Mouse (Mus musculus): ENCODE data around the gene AU018091. TPM values are rescaled to one million over a fixed set of nuclear protein-coding genes. Genes with fewer than 3 reads are reported as not detected.
"Not testable (repeated sequence)": the region's sequence is repeated elsewhere in the genome, so short reads cannot be mapped to it uniquely, and the experiment has no call there.

The AU018091 gene
- total RNA-seq, 4 experiments from 2014 or later = not detected

GRCm38 (mm10) chr7:3164991-3165390 lies 4.0 kb downstream of the AU018091 start:
- DNase-seq = no peak

GRCm38 (mm10) chr7:3164381-3164780 lies 4.6 kb downstream of the AU018091 start:
- no peak for DNase-seq

- DNase-seq = no peak
Observed at GRCm38 (mm10) chr7:3150376-3150775, 18.6 kb downstream of the AU018091 start.

GRCm38 (mm10) chr7:3146072-3146471 lies 22.9 kb downstream of the AU018091 start:
- no peak for DNase-seq

- no peak for DNase-seq
Observed at GRCm38 (mm10) chr7:3143329-3143728, 25.7 kb downstream of the AU018091 start.

- DNase-seq = no peak
Observed at GRCm38 (mm10) chr7:3135606-3136005, 33.4 kb downstream of the AU018091 start.

GRCm38 (mm10) chr7:3134654-3135053 lies 34.3 kb downstream of the AU018091 start:
- no peak for DNase-seq

- DNase-seq = no peak
Observed at GRCm38 (mm10) chr7:3130342-3130741, 38.7 kb downstream of the AU018091 start.

GRCm38 (mm10) chr7:3128564-3128963 lies 40.4 kb downstream of the AU018091 start:
- not testable (repeated sequence) for DNase-seq

- not testable (repeated sequence) for DNase-seq
Observed at GRCm38 (mm10) chr7:3111193-3111592, 57.8 kb downstream of the AU018091 start.

- not testable (repeated sequence) for DNase-seq
Observed at GRCm38 (mm10) chr7:3106516-3107077, 62.4 kb downstream of the AU018091 start.

Small RNA genes lying within 50 kb of the gene (microRNA-seq; reads per million reads assigned to microRNA genes)
- gene Mir290a = 0 reads per million in 2 experiments
- 0 reads per million in 2 experiments for gene Mir290b
- 3.5 to 4.9 reads per million in 2 experiments for gene Mir291a
- gene Mir292 = 0 reads per million in 2 experiments
- gene Mir292b = 0 reads per million in 2 experiments

Other genes with a start within 250 kb of the AU018091 start
- under 1 TPM in 1 of 4 experiments, not detected in 3; 0.11 TPM for gene Nlrp12, start 80.5 kb upstream of the AU018091 start, total RNA-seq (2022)
- 10 to 100 TPM; 58.4 to 87.4 (median 71.8) TPM for gene Myadm, start 119.9 kb upstream of the AU018091 start, total RNA-seq (2022)
- 1 to 10 TPM in 3 of 4 experiments, under 1 TPM in 1; 0.63 to 1.9 (median 1.6) TPM for gene Prkcg, start 120.0 kb upstream of the AU018091 start, total RNA-seq (2022)
- gene Cacng7, start 163.8 kb upstream of the AU018091 start, total RNA-seq (2022) = 10 to 100 TPM in 2 of 4 experiments, 1 to 10 TPM in 2; 9.1 to 25.6 (median 14.2) TPM
- gene Cacng8, start 221.5 kb upstream of the AU018091 start, total RNA-seq (2022) = 10 to 100 TPM in 2 of 4 experiments, 1 to 10 TPM in 2; 4.4 to 12.2 (median 7.4) TPM

All from adrenal gland, adult 8-10 months (tissue).